Mouse (Mus musculus): ENCODE data around the gene H2-Ke6. TPM values are rescaled to one million over a fixed set of nuclear protein-coding genes. Genes with fewer than 3 reads are reported as not detected.

Gene H2-Ke6
- polyA plus RNA-seq, 1 experiment from 2014 or later = 56.1 TPM

DNA sequence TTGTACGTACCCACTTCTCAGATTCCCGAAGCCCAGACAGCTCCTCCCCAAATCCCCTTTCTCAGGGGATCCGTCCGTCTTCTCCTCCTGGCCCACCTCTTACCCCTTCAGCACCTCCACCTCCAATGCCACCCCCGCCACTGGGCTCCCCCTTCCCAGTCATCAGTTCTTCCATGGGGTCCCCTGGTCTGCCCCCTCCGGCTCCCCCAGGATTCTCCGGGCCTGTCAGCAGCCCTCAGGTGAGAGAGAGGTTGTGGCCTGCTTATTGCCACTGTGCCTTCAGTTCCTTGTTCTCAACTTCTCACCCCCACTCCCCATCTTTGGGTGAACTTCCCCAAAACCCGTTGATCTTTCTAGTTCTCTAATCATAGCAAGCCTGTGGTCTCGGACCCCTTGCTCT is 4.9 kb upstream of the H2-Ke6 start:
- no peak for DNase-seq
- ATAC-seq (ENCODE audit: low FRiP score, low TSS enrichment) = no peak
- Histone ChIP-seq H3K9me3 (ENCODE audit: control insufficient read depth, low read length) (no peaks in the 10 kb centered on the region), H3K9ac (replicated peaks; ENCODE audit: low read length) (peak overlapping the region; percentile 94; the same call in 1 of the 2 replicates), H3K27ac (replicated peaks; ENCODE audit: low read depth, low read length) (peak overlapping the region; percentile 98; the same call in 1 of the 2 replicates), H3K4me2 (ENCODE audit: low read length) (peak overlapping the region; percentile 98), H3K27me3 (ENCODE audit: control insufficient read depth, insufficient read depth, low read length) (no peaks in the 10 kb centered on the region), H3K4me3 (replicated peaks; ENCODE audit: low read depth, low read length) (peak overlapping the region; percentile 86), H3K36me3 (ENCODE audit: control insufficient read depth, insufficient read depth, low read length) (peaks cover 54% of the 10 kb centered on the region), H3K4me1 (ENCODE audit: control insufficient read depth, insufficient read depth, low read length) (peaks cover 33% of the 10 kb centered on the region)
- 54% methylated on average over 9 of the region's 9 CpGs for WGBS

DNA sequence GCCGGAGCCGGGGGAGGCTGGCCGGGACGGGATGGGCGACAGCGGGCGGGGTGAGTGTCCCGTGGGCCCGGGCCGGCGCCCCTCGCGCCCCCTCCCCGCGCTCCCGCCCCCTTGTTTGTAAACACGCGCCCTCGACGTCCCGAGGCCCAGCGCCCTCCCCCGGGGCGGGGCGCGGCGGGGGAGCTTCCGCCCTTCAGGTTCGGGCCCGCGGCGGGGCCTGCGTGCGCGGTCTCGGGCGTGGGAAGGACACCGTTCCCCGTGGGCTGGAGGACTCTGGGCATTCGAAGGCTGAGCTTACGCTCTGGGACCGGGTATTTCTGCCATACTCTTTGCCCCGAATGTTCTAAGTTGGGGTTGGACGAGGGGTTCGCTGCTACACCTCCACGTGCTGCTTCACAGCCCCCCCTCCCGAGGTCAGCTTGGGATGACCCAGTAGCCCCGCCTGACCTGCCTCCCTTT is 4.3 kb upstream of the H2-Ke6 start:
- H3K4me2 ChIP-seq (ENCODE audit: low read length) = peak overlapping the region; percentile 98
- under 1% methylated on average over 44 of the region's 48 CpGs for WGBS
- H3K27me3 ChIP-seq (ENCODE audit: control insufficient read depth, insufficient read depth, low read length) = no peaks in the 10 kb centered on the region
- no peaks in the 10 kb centered on the region for H3K9me3 ChIP-seq (ENCODE audit: control insufficient read depth, low read length)
- peak overlapping the region; percentile 98 for H3K27ac ChIP-seq (replicated peaks; ENCODE audit: low read depth, low read length)
- H3K4me1 ChIP-seq (ENCODE audit: control insufficient read depth, insufficient read depth, low read length) = peaks cover 34% of the 10 kb centered on the region
- ATAC-seq (ENCODE audit: low FRiP score, low TSS enrichment) (0 out of 2 replicates have a peak, but pooled peaks have one; percentile 0), DNase-seq (peak; percentile 75)
- H3K4me3 ChIP-seq (replicated peaks; ENCODE audit: low read depth, low read length) = peak overlapping the region; percentile 86
- H3K9ac ChIP-seq (replicated peaks; ENCODE audit: low read length) = peak overlapping the region; percentile 94
- H3K36me3 ChIP-seq (ENCODE audit: control insufficient read depth, insufficient read depth, low read length) = peaks cover 48% of the 10 kb centered on the region

DNA sequence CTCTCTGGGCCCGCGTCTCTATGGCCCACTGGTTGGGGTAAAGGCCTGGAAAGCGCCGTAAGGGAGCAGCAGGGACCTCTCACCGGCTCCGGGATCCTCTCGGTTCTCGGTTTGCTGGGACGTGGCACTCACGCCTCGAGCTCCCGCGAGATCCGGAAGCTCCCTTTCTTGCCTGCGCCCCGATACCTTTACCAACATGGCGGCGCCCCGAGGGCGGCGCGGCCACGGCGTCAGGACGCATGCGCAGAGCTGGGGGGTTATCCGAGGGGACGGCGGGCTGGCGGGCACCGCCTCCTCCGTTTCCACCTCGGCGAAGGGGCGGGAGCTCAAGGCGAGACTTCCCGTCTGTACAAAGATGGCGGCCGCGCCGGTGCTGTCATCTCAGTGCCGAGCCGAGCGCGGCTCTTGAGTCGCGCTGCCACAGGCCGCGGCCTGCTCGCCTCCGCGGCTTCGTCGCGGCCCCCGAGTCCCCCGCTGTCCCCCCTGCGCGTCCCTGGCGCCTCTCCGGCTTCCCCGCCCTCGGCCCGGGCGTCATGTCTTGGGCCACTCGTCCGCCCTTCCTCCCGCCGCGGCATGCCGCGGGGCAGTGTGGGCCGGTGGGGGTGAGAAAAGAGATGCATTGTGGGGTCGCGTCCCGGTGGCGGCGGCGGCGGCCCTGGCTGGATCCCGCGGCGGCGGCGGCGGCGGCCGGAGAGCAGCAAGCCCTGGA is 3.8 kb upstream of the H2-Ke6 start, which contains the start of the genes Slc39a7 and Rxrb:
TSS of gene Slc39a7 (minus strand) at position 218 of the 709 bp plus-strand sequence.
TSS of gene Rxrb (plus strand) at position 348 of the 709 bp plus-strand sequence.
- peak within 1 kb of the TSS; percentile 98 for H3K4me2 ChIP-seq (ENCODE audit: low read length)
- H3K4me3 ChIP-seq (replicated peaks; ENCODE audit: low read depth, low read length) = peak within 1 kb of the TSS; percentile 86
- WGBS = under 1% methylated on average over 88 of the region's 88 CpGs
- no peaks in the 10 kb centered on the region for H3K27me3 ChIP-seq (ENCODE audit: control insufficient read depth, insufficient read depth, low read length)
- peak within 1 kb of the TSS; percentile 98 for H3K27ac ChIP-seq (replicated peaks; ENCODE audit: low read depth, low read length)
- H3K9me3 ChIP-seq (ENCODE audit: control insufficient read depth, low read length) = no peaks in the 10 kb centered on the region
- peak; percentile 99 for DNase-seq
- peaks cover 40% of the 10 kb centered on the region for H3K4me1 ChIP-seq (ENCODE audit: control insufficient read depth, insufficient read depth, low read length)
- peak; percentile 78 for ATAC-seq (ENCODE audit: low FRiP score, low TSS enrichment)
- peak within 1 kb of the TSS; percentile 94 for H3K9ac ChIP-seq (replicated peaks; ENCODE audit: low read length)
- H3K36me3 ChIP-seq (ENCODE audit: control insufficient read depth, insufficient read depth, low read length) = peaks cover 42% of the 10 kb centered on the region

DNA sequence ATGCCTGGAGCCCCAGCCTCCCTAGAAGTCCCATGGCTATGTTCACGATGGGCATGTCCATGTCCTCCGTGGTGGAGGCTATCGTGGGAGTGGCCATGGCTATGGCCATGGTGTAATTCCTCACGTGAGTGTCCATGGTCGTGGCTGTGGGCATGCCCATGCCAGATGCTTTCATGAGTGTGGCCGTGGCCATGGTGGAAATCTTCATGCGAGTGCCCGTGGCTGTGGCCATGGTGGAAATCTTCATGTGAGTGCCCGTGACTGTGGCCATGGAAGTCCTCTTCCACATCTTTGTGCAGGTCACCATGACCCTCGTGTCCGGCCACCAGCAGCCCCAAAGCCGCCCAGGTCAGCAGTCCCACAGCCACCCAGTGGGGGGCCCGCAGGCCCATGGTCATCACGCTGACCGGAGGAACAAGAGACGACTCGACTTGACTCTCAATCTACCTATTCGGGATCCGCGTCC is 3.0 kb upstream of the H2-Ke6 start:
- Histone ChIP-seq H3K4me2 (ENCODE audit: low read length) (peak overlapping the region; percentile 98), H3K27ac (replicated peaks; ENCODE audit: low read depth, low read length) (peak overlapping the region; percentile 98), H3K4me3 (replicated peaks; ENCODE audit: low read depth, low read length) (peak overlapping the region; percentile 86), H3K9ac (replicated peaks; ENCODE audit: low read length) (peak overlapping the region; percentile 94), H3K36me3 (ENCODE audit: control insufficient read depth, insufficient read depth, low read length) (peaks cover 35% of the 10 kb centered on the region), H3K4me1 (ENCODE audit: control insufficient read depth, insufficient read depth, low read length) (peaks cover 47% of the 10 kb centered on the region), H3K27me3 (ENCODE audit: control insufficient read depth, insufficient read depth, low read length) (no peaks in the 10 kb centered on the region), H3K9me3 (ENCODE audit: control insufficient read depth, low read length) (no peaks in the 10 kb centered on the region)
- DNase-seq (peak; percentile 34), ATAC-seq (ENCODE audit: low FRiP score, low TSS enrichment) (no peak)
- 4% methylated on average over 20 of the region's 20 CpGs for WGBS

DNA sequence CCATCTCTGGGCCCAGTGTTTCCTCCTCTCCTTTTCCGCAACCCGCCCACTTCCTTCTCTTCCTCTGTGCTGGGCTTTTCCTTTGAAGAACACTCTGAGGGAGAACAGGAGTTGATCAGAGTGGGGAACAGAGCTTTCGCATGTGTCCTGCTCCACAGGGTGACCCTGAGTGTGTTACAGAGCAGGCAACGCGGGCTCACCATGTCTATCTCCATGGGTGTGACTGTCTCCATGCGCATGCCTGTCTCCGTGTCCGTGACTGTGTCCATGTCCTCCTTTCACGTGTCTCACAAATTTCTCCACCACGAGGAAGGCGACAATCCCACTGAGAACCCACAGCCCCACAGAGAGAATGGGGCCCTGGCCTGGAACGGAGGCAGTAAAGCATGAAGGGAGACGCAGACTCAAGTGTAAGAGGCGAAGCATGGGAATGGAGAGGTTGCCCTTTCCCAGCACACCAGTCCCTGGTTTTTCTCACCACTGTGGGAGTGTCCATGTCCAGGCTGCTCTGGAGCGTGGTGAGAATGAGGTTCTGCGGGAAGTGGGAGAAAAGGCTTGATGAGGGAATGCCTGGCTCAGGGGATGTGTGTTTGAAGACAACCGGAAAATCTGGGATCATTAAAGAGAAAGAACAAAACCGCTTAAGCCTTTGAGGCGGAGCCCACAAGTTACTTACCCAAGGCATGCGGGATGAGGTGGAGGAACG is 2.2 kb upstream of the H2-Ke6 start:
- no peak for DNase-seq
- peak overlapping the region; percentile 94; the same call in 1 of the 2 replicates for H3K9ac ChIP-seq (replicated peaks; ENCODE audit: low read length)

DNA sequence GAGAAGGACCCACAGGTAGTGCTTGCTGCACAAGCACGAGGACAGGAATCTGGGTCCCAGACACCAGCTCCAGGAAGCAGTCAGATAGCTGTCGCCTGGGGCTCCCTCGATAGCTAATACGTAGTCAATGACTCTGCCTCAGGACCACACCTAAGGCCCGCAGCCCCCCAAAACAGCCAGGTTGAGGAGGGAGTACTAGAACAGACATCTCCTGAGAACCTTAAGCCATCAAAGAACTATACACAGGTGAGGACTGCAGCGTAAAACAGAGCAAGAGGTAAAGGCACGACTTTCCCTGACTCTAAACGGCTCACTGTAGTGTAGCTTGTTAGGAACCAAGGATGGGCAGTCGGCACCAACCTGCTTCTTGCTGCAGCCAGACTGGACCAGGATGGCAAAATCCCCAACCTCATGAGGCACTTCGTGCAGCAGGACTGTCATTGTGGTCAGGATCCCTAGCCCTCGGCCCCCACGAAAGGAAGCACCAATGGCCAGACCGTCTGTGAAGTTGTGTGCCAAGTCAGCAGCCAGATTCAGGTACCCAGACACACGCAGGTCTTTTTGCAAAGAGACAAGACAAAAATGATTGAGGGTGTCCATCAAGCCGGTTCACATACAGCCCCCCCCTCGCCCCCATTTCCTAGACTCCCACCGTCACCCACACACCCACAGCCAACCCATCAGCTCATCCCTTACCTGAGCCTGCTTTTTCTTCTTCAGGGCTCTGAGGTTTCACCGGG is 1.5 kb upstream of the H2-Ke6 start:
- Histone ChIP-seq H3K27me3 (ENCODE audit: control insufficient read depth, insufficient read depth, low read length) (no peaks in the 10 kb centered on the region), H3K4me2 (ENCODE audit: low read length) (peak overlapping the region; percentile 98), H3K36me3 (ENCODE audit: control insufficient read depth, insufficient read depth, low read length) (peaks cover 26% of the 10 kb centered on the region), H3K27ac (replicated peaks; ENCODE audit: low read depth, low read length) (no peak overlapping the region), H3K9me3 (ENCODE audit: control insufficient read depth, low read length) (no peaks in the 10 kb centered on the region), H3K4me3 (replicated peaks; ENCODE audit: low read depth, low read length) (peak overlapping the region; percentile 86; the same call in 1 of the 2 replicates), H3K4me1 (ENCODE audit: control insufficient read depth, insufficient read depth, low read length) (peaks cover 55% of the 10 kb centered on the region), H3K9ac (replicated peaks; ENCODE audit: low read length) (peak overlapping the region; percentile 94; the same call in 1 of the 2 replicates)
- 86% methylated on average over 18 of the region's 18 CpGs for WGBS
- DNase-seq = no peak
- ATAC-seq (ENCODE audit: low FRiP score, low TSS enrichment) = no peak

More for the DNA sequence above, 2.2 kb upstream of the H2-Ke6 start:
- Histone ChIP-seq H3K36me3 (ENCODE audit: control insufficient read depth, insufficient read depth, low read length) (peaks cover 27% of the 10 kb centered on the region), H3K27me3 (ENCODE audit: control insufficient read depth, insufficient read depth, low read length) (no peaks in the 10 kb centered on the region), H3K27ac (replicated peaks; ENCODE audit: low read depth, low read length) (no peak overlapping the region), H3K4me2 (ENCODE audit: low read length) (peak overlapping the region; percentile 98), H3K9me3 (ENCODE audit: control insufficient read depth, low read length) (no peaks in the 10 kb centered on the region), H3K4me1 (ENCODE audit: control insufficient read depth, insufficient read depth, low read length) (peaks cover 55% of the 10 kb centered on the region), H3K4me3 (replicated peaks; ENCODE audit: low read depth, low read length) (peak overlapping the region; percentile 86)
- 52% methylated on average over 21 of the region's 21 CpGs for WGBS
- ATAC-seq (ENCODE audit: low FRiP score, low TSS enrichment) = no peak

DNA sequence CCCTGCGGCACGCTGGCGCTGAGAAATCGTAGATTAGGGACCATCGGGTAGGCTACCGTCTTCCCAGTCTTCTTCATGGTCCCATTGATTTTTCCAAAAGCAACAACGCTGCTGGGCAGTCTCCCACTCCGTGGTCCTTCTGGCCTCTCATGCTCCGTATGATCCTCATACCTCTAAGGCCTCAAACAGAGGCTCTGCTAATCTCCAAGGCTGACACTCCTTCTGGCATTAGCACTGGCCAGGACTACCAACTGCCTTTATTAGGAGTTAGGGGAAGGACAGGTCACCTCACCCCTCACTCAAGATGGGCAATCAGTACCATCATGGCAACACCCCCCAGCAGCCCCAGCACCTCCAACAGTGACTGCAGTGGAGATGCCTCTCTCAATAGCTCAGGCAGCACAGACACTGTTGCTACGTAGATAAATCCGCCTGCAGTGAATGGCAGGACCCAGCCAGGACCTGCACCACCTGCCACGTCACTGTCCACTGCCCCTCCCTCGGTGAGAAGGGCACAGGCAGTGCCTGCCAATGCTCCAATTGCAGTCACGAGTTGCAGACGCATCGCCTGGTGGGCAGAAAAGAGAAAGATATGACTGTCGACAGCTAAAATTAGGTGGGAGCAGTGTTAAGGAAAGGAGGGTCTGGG is 765 bp upstream of the H2-Ke6 start:
- Histone ChIP-seq H3K4me1 (ENCODE audit: control insufficient read depth, insufficient read depth, low read length) (peaks cover 60% of the 10 kb centered on the region), H3K4me3 (replicated peaks; ENCODE audit: low read depth, low read length) (peak overlapping the region; percentile 88), H3K9ac (replicated peaks; ENCODE audit: low read length) (no peak overlapping the region; the same call in 1 of the 2 replicates), H3K36me3 (ENCODE audit: control insufficient read depth, insufficient read depth, low read length) (peaks cover 21% of the 10 kb centered on the region), H3K27me3 (ENCODE audit: control insufficient read depth, insufficient read depth, low read length) (no peaks in the 10 kb centered on the region), H3K9me3 (ENCODE audit: control insufficient read depth, low read length) (no peaks in the 10 kb centered on the region), H3K27ac (replicated peaks; ENCODE audit: low read depth, low read length) (peak overlapping the region; percentile 99), H3K4me2 (ENCODE audit: low read length) (peak overlapping the region; percentile 92)
- no peak for DNase-seq
- ATAC-seq (ENCODE audit: low FRiP score, low TSS enrichment) = no peak
- 33% methylated on average over 17 of the region's 17 CpGs for WGBS

Data from midbrain, embryonic 14.5 days (tissue).